Mouse (Mus musculus): ENCODE measurements around the gene Gabre. TPM values are rescaled to one million over a fixed set of nuclear protein-coding genes. Genes with fewer than 3 reads are reported as not detected.
A peak's percentile ranks its signal among the peaks of the same experiment; 100 is the strongest.

Gabre gene
- polyA plus RNA-seq (2015; fragmentation: Nextera tagmentation; extraction: Ambion mirVana): 0.95 and 1.0 TPM in 2 replicates

- H3K4me3 ChIP-seq (ENCODE audit: low read length): peak within 1 kb of the TSS; percentile 43
- 15% methylated on average over 19 of the region's 36 CpGs for WGBS
These were observed at the start of gene Gabre for GRCm38 (mm10) chrX:72274659-72275371. TSS of gene Gabre (minus strand) at chrX:72274803.

DNA sequence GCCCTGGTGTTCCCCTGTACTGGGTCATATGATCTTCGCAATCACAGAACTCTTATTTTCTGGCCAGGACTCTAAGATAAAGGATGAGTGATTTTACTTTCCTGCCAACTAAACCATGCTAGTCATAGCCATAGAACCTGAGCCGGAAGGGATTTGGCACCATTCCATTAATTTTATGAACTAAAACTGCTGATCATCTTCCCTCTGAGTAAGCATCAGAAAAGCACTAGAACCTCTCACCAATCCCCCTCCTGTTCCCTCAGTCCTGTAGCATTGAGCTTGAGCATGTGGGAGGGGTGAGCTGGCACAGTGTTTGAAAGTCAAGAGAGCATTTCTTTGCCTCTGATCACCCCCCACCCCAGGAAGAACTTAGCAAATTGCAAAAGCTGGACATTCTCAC, 23.2 kb upstream of the Gabre start:
- no peak overlapping the region for H3K27ac ChIP-seq (ENCODE audit: low read depth, low read length)
- H3K4me3 ChIP-seq (ENCODE audit: low read length): no peak overlapping the region
- no peaks in the 10 kb centered on the region for H3K27me3 ChIP-seq (replicated peaks; ENCODE audit: control insufficient read depth, insufficient read depth, low read length)
- ATAC-seq: no peak
- H3K9me3 ChIP-seq (ENCODE audit: control insufficient read depth, low read length): no peaks in the 10 kb centered on the region
- H3K36me3 ChIP-seq (ENCODE audit: control insufficient read depth, insufficient read depth, low read length): no peaks in the 10 kb centered on the region
- H3K4me1 ChIP-seq (ENCODE audit: control insufficient read depth, insufficient read depth, low read depth, low read length): no peaks in the 10 kb centered on the region
- no peak overlapping the region for H3K9ac ChIP-seq (ENCODE audit: low read depth, low read length)
- no peak overlapping the region for H3K4me2 ChIP-seq (ENCODE audit: low read length)
- WGBS: 80% methylated on average over 2 of the region's 2 CpGs

More at GRCm38 (mm10) chrX:72274659-72275371, at the start of gene Gabre:
- no peaks in the 10 kb centered on the region for H3K36me3 ChIP-seq (ENCODE audit: control insufficient read depth, insufficient read depth, low read length)
- H3K9me3 ChIP-seq (ENCODE audit: control insufficient read depth, low read length): no peaks in the 10 kb centered on the region
- no peaks in the 10 kb centered on the region for H3K27me3 ChIP-seq (replicated peaks; ENCODE audit: control insufficient read depth, insufficient read depth, low read length)
- no peak within 1 kb of the TSS for H3K27ac ChIP-seq (ENCODE audit: low read depth, low read length)
- H3K9ac ChIP-seq (ENCODE audit: low read depth, low read length): peak within 1 kb of the TSS; percentile 45
- H3K4me1 ChIP-seq (ENCODE audit: control insufficient read depth, insufficient read depth, low read depth, low read length): no peaks in the 10 kb centered on the region
- ATAC-seq: peak; percentile 88
- peak within 1 kb of the TSS; percentile 76 for H3K4me2 ChIP-seq (ENCODE audit: low read length)

DNA sequence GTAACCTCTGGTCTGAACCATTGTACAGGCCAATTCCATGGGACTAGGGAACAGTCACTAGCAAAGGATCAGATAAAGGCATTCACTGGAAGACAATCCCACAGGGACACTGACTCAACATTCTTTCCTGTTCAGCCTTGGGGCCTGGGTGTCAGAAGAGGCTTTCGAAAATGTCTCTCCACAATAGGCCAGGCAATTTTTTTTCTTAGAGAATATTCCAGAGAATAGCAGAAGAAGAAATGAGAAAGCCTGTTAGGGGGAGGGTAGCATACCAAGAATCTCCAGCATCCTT, 715 bp upstream of the Gabre start:
- no peaks in the 10 kb centered on the region for H3K9me3 ChIP-seq (ENCODE audit: control insufficient read depth, low read length)
- no peaks in the 10 kb centered on the region for H3K27me3 ChIP-seq (replicated peaks; ENCODE audit: control insufficient read depth, insufficient read depth, low read length)
- ATAC-seq: no peak
- no peak overlapping the region for H3K27ac ChIP-seq (ENCODE audit: low read depth, low read length)
- H3K36me3 ChIP-seq (ENCODE audit: control insufficient read depth, insufficient read depth, low read length): no peaks in the 10 kb centered on the region
- no peak overlapping the region; the same call in 1 of the 2 replicates for H3K4me3 ChIP-seq (ENCODE audit: low read length)
- H3K4me1 ChIP-seq (ENCODE audit: control insufficient read depth, insufficient read depth, low read depth, low read length): no peaks in the 10 kb centered on the region
- peak overlapping the region; percentile 76 for H3K4me2 ChIP-seq (ENCODE audit: low read length)
- WGBS: 71% methylated on average over 1 of the region's 1 CpGs
- no peak overlapping the region; the same call in 1 of the 2 replicates for H3K9ac ChIP-seq (ENCODE audit: low read depth, low read length)

DNA sequence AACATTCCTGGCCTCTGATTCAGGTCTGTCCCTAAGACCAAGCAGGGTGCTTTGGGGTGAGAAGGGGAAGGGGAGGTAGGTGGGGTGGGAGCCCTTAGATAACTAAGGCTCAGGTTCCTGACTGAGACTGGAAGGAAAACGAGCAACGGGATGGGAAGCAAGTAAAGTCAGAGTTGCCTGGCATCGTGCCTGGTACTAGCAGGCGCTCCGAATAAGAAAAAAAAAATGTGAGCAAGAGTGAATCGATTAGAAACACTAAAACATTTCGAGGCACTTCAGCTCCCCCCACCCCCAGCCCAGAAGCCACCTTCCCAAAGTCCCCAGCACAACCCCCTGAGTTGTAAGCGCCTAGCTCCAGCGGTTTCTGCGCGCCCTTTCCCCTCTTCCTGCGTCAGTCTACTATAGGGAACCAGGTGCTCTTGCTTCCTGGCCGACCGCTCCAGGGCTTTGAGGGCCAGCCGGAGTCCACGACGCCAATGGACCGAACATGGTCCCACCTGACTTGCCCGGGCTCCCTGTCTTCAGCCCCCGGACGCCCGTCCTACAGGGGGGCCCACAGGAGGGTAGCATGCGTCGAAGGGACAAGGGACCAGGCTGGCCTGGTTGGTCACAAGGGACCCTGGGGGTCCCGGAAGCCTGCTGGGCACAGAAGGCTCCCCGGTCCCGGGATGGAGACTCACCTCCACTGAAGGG, 491 bp downstream of the Gabre start:
- Histone ChIP-seq H3K27me3 (replicated peaks; ENCODE audit: control insufficient read depth, insufficient read depth, low read length) (no peaks in the 10 kb centered on the region), H3K4me3 (ENCODE audit: low read length) (peak overlapping the region; percentile 43), H3K36me3 (ENCODE audit: control insufficient read depth, insufficient read depth, low read length) (no peaks in the 10 kb centered on the region), H3K27ac (ENCODE audit: low read depth, low read length) (no peak overlapping the region), H3K9ac (ENCODE audit: low read depth, low read length) (0 out of 2 replicates have a peak overlapping the region, but pooled peaks have one; percentile 13), H3K4me1 (ENCODE audit: control insufficient read depth, insufficient read depth, low read depth, low read length) (no peaks in the 10 kb centered on the region), H3K9me3 (ENCODE audit: control insufficient read depth, low read length) (no peaks in the 10 kb centered on the region), H3K4me2 (ENCODE audit: low read length) (peak overlapping the region; percentile 76)
- 21% methylated on average over 23 of the region's 27 CpGs for WGBS
- ATAC-seq: peak; percentile 67

GRCm38 (mm10) chrX:72270637-72271036, 4.0 kb downstream of the Gabre start:
- no peaks in the 10 kb centered on the region for H3K4me1 ChIP-seq (ENCODE audit: control insufficient read depth, insufficient read depth, low read depth, low read length)
- H3K4me2 ChIP-seq (ENCODE audit: low read length): no peak overlapping the region
- no peaks in the 10 kb centered on the region for H3K27me3 ChIP-seq (replicated peaks; ENCODE audit: control insufficient read depth, insufficient read depth, low read length)
- no peak overlapping the region for H3K27ac ChIP-seq (ENCODE audit: low read depth, low read length)
- no peaks in the 10 kb centered on the region for H3K9me3 ChIP-seq (ENCODE audit: control insufficient read depth, low read length)
- no peak for ATAC-seq
- H3K4me3 ChIP-seq (ENCODE audit: low read length): no peak overlapping the region
- 84% methylated on average over 11 of the region's 11 CpGs for WGBS
- no peaks in the 10 kb centered on the region for H3K36me3 ChIP-seq (ENCODE audit: control insufficient read depth, insufficient read depth, low read length)
- H3K9ac ChIP-seq (ENCODE audit: low read depth, low read length): no peak overlapping the region

DNA sequence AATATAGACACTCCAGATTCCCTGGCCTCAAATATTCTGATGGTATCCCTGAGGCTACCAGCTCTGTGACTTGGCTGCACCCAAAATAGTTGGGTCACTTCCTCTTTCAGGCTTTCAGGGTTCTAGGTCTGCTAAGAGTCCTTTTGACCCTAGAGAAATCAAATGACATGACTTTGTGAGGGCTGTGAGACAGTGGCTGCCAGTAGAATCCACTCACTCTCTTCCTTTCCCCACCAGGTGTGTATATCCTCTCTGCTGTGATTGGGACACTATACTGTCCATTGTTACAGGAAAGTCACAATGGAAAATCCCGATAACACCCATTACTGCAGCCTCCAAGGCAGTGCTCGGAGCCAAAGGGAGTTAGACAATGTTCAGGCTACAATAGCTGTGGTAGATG, 52.9 kb downstream of the Gabre start, which contains the start of gene Magea4:
Magea4 (plus strand) TSS at position 301 of the 400 bp plus-strand sequence.
- no peak within 1 kb of the TSS for H3K4me2 ChIP-seq (ENCODE audit: low read length)
- no peak within 1 kb of the TSS for H3K9ac ChIP-seq (ENCODE audit: low read depth, low read length)
- ATAC-seq: no peak
- no peaks in the 10 kb centered on the region for H3K9me3 ChIP-seq (ENCODE audit: control insufficient read depth, low read length)
- WGBS: 84% methylated on average over 2 of the region's 2 CpGs
- H3K27me3 ChIP-seq (replicated peaks; ENCODE audit: control insufficient read depth, insufficient read depth, low read length): no peaks in the 10 kb centered on the region
- H3K27ac ChIP-seq (ENCODE audit: low read depth, low read length): no peak within 1 kb of the TSS
- H3K36me3 ChIP-seq (ENCODE audit: control insufficient read depth, insufficient read depth, low read length): no peaks in the 10 kb centered on the region
- H3K4me1 ChIP-seq (ENCODE audit: control insufficient read depth, insufficient read depth, low read depth, low read length): no peaks in the 10 kb centered on the region
- H3K4me3 ChIP-seq (ENCODE audit: low read length): no peak within 1 kb of the TSS

MicroRNA genes within 50 kb of the gene (microRNA counts, 519-probe panel; counts per million panel counts)
- microRNA mmu-miR-224 (2,084 counts per million, percentile 35 among the panel's probes with 10 or more counts), microRNA mmu-miR-452 (1,616 counts per million, percentile 15 among the panel's probes with 10 or more counts)

Small RNAs within 50 kb of the gene (microRNA-seq; reads per million reads assigned to microRNA genes)
- gene Mir224: 41.9 reads per million, percentile 38 among the genes with 10 or more reads in this experiment
- 20.4 reads per million, percentile 33 among the genes with 10 or more reads in this experiment for gene Mir452

Other genes starting within 250 kb of the Gabre start
- not detected in 2 replicates for gene Magea4, start 52.8 kb downstream of the Gabre start, polyA plus RNA-seq (2015; fragmentation: Nextera tagmentation; extraction: Ambion mirVana)
- gene Magea10, start 112.1 kb upstream of the Gabre start, polyA plus RNA-seq (2015; fragmentation: Nextera tagmentation; extraction: Ambion mirVana): not detected in 2 replicates

Data from hindbrain, embryonic 16.5 days (tissue).